ENCODE assay signal across 8 mouse cellular contexts in genomic region chr11:41999468-41999881, GRCm38 (mm10). TPM values are rescaled to one million over a fixed set of nuclear protein-coding genes. Genes with fewer than 3 reads are reported as not detected.
DNase-seq lines count a peak whose midpoint lies in the region; ATAC-seq and TF ChIP-seq lines count a peak whose summit lies in the region.

No protein-coding gene starts in this region.

- H3K4me2 ChIP-seq in intestine, postnatal 0 days (replicated peaks; ENCODE audit: low read depth): no peak overlapping the region

- TF ChIP-seq CTCF in cerebellum, adult 2 months (IDR thresholded peaks at IDR 0.05; ENCODE audit: borderline replicate concordance, insufficient read depth, low read depth, low read length): no peak
- TF ChIP-seq CTCF in intestine, postnatal 0 days (IDR thresholded peaks at IDR 0.05; ENCODE audit: low read depth): no peak
- TF ChIP-seq CTCF in olfactory bulb, adult 2 months (IDR thresholded peaks at IDR 0.05; ENCODE audit: insufficient read depth, low read depth, low read length): no peak

- peak overlapping the region; percentile 97 for H3K27ac ChIP-seq in cerebellum, adult 2 months (ENCODE audit: insufficient read depth, low read length)
- no peak overlapping the region for H3K27ac ChIP-seq in intestine, postnatal 0 days (ENCODE audit: low read depth, low read length)
- peak overlapping the region; percentile 100 for H3K27ac ChIP-seq in olfactory bulb, adult 2 months (ENCODE audit: insufficient read depth, low read depth, low read length)

- no peak; the same call in 1 of the 2 replicates for TF ChIP-seq POLR2A in cerebellum, adult 2 months (IDR thresholded peaks at IDR 0.05; ENCODE audit: borderline replicate concordance, insufficient read depth, low read length)
- TF ChIP-seq POLR2A in olfactory bulb, adult 2 months (IDR thresholded peaks at IDR 0.05; ENCODE audit: insufficient read depth, low read depth, low read length): no peak

- peak overlapping the region; percentile 97 for H3K4me3 ChIP-seq in cerebellum, adult 2 months (replicated peaks; ENCODE audit: insufficient read depth, low read depth, low read length)
- no peak overlapping the region for H3K4me3 ChIP-seq in intestine, postnatal 0 days (ENCODE audit: low read depth, low read length)
- peak overlapping the region; percentile 59 for H3K4me3 ChIP-seq in olfactory bulb, adult 2 months (ENCODE audit: insufficient read depth, low read depth, low read length)

- no peak overlapping the region for H3K9ac ChIP-seq in intestine, postnatal 0 days (ENCODE audit: low read depth, low read length)

- no peaks in the 10 kb centered on the region for H3K9me3 ChIP-seq in intestine, postnatal 0 days (ENCODE audit: control insufficient read depth)

- under 1% methylated on average over 7 of the region's 7 CpGs for WGBS in cerebellum, adult 2 months
- WGBS in intestine, postnatal 0 days: 2% methylated on average over 7 of the region's 7 CpGs
- under 1% methylated on average over 7 of the region's 7 CpGs for WGBS in olfactory bulb, adult 2 months

- intact Hi-C loops in left cerebral cortex, postnatal 36 days (cut with DNase I): no loop called here

- ATAC-seq in intestine, postnatal 0 days: 0 out of 2 replicates have a peak, but pooled peaks have one; percentile 19

- H3K36me3 ChIP-seq in intestine, postnatal 0 days (ENCODE audit: control insufficient read depth, insufficient read depth): no peaks in the 10 kb centered on the region

- DNase-seq in gastrocnemius, postnatal 4 days (ENCODE audit: low spot score in 2 of 2): peak; percentile 18 to 62
- DNase-seq in gastrocnemius, postnatal 25 days: no peak
- peak; percentile 70 to 71 for DNase-seq in cerebellum, adult 2 months
- peak; percentile 87 for DNase-seq in forelimb bud, embryonic 11.5 days (ENCODE audit: low read depth, low spot score)
- DNase-seq in left cerebral cortex, postnatal 36 days (ENCODE audit: low spot score in 2 of 2): peak; percentile 46 to 51
- no peak for DNase-seq in spleen, postnatal 14 days (ENCODE audit: low spot score in 2 of 2)

- H3K27me3 ChIP-seq in cerebellum, adult 2 months (ENCODE audit: control insufficient read depth, insufficient read depth, low read length): no peaks in the 10 kb centered on the region
- H3K27me3 ChIP-seq in intestine, postnatal 0 days (replicated peaks; ENCODE audit: control insufficient read depth, insufficient read depth, low read length): no peaks in the 10 kb centered on the region

- no peaks in the 10 kb centered on the region; the same call in 1 of the 2 replicates for H3K4me1 ChIP-seq in cerebellum, adult 2 months (ENCODE audit: control insufficient read depth, insufficient read depth, low read length)
- H3K4me1 ChIP-seq in intestine, postnatal 0 days (replicated peaks; ENCODE audit: control insufficient read depth, insufficient read depth, low read length): no peaks in the 10 kb centered on the region
- no peaks in the 10 kb centered on the region for H3K4me1 ChIP-seq in olfactory bulb, adult 2 months (ENCODE audit: control insufficient read depth, insufficient read depth, low read length)

RNA-seq across cellular contexts. Expression of gene Gabrg2, which starts 1.2 kb away (rescaled TPM):
- total RNA-seq in gastrocnemius, postnatal 4 days (2021): under 1 TPM in 1 of 2 experiments, not detected in 1; 0.22 TPM
- total RNA-seq in gastrocnemius, postnatal 25 days (2021): under 1 TPM in 1 of 2 experiments, not detected in 1; 0.15 TPM
- 128 and 136 TPM in 2 replicates for polyA plus RNA-seq in cerebellum, adult 2 months (2012; rRNA removed)
- 0.47 and 0.53 TPM in 2 replicates for polyA plus RNA-seq in intestine, postnatal 0 days (2015; fragmentation: Nextera tagmentation; extraction: Ambion mirVana)
- 100 to 1,000 TPM; 192 to 206 TPM for total RNA-seq in left cerebral cortex, postnatal 36 days (2021)
- not detected in 2 replicates for polyA plus RNA-seq in olfactory bulb, adult 2 months (2012; ENCODE audit: insufficient read depth, insufficient read length, low replicate concordance, missing spikeins)

Comparison
In these comparisons a context has a peak if more than half of its experiments do, and no peak if none do; other contexts are left out.
1. DNase-seq: peak in gastrocnemius, postnatal 4 days (2 of 2), cerebellum, adult 2 months (2 of 2), forelimb bud, embryonic 11.5 days (single experiment) and left cerebral cortex, postnatal 36 days (2 of 2); none in gastrocnemius, postnatal 25 days (single experiment) and spleen, postnatal 14 days (0 of 2).
2. RNA of gene Gabrg2, which starts 1.2 kb away (total RNA-seq): 192 to 206 TPM in left cerebral cortex, postnatal 36 days; 0.22 TPM in gastrocnemius, postnatal 4 days and 0.15 TPM in gastrocnemius, postnatal 25 days; every median in the first group is over 100 times any median in the second.